In genomic region chr10:53597121-53597881, GRCm38 (mm10) we compare ENCODE assay signal across 8 mouse cellular contexts. TPM values are rescaled to one million over a fixed set of nuclear protein-coding genes. Genes with fewer than 3 reads are reported as not detected.
DNase-seq lines count a peak whose midpoint lies in the region; ATAC-seq and TF ChIP-seq lines count a peak whose summit lies in the region.

No protein-coding gene starts in this region.

- H3K4me1 ChIP-seq in embryonic facial prominence, embryonic 15.5 days, result peaks cover 13% of the 10 kb centered on the region
- peaks cover 14% of the 10 kb centered on the region for H3K4me1 ChIP-seq in heart, embryonic 10.5 days
- peaks cover 11% of the 10 kb centered on the region for H3K4me1 ChIP-seq in kidney, embryonic 14.5 days (ENCODE audit: control insufficient read depth, insufficient read depth, low read length)
- H3K4me1 ChIP-seq in liver, embryonic 14.5 days (replicated peaks; ENCODE audit: control insufficient read depth in 2 of 2, insufficient read depth in 2 of 2, low read length in 1 of 2), result peaks cover 18 to 21% of the 10 kb centered on the region in 2 experiments
- peaks cover 3% of the 10 kb centered on the region for H3K4me1 ChIP-seq in stomach, embryonic 14.5 days (ENCODE audit: control insufficient read depth, insufficient read depth, low read length)

- H3K4me2 ChIP-seq in embryonic facial prominence, embryonic 15.5 days (replicated peaks), result peak overlapping the region; percentile 69
- peak overlapping the region; percentile 53 for H3K4me2 ChIP-seq in kidney, embryonic 14.5 days (replicated peaks; ENCODE audit: low read depth, low read length)
- H3K4me2 ChIP-seq in liver, embryonic 14.5 days (ENCODE audit: low read depth), result peak overlapping the region; percentile 96
- H3K4me2 ChIP-seq in stomach, embryonic 14.5 days (replicated peaks; ENCODE audit: low read depth, low read length), result peak overlapping the region; percentile 44

- TF ChIP-seq EP300 in liver, embryonic 14.5 days (IDR thresholded peaks at IDR 0.05; ENCODE audit: low read depth), result no peak

- no peak for DNase-seq in cerebellum, adult 11-12 months
- no peak for DNase-seq in heart, embryonic 10.5 days (ENCODE audit: low spot score)
- DNase-seq in liver, embryonic 14.5 days (ENCODE audit: low read depth in 3 of 3, low spot score in 3 of 3), result peak in 2 of 3 experiments; percentile 24 to 39
- peak; percentile 19 to 44 for DNase-seq in natural killer cell, adult 2 months (ENCODE audit: low spot score in 2 of 2)

- under 1% methylated on average over 99 of the region's 99 CpGs for WGBS in embryonic facial prominence, embryonic 15.5 days
- WGBS in heart, embryonic 10.5 days, result under 1% methylated on average over 99 of the region's 99 CpGs
- under 1% methylated on average over 79 of the region's 99 CpGs for WGBS in kidney, embryonic 14.5 days
- under 1% methylated on average over 96 of the region's 99 CpGs for WGBS in liver, embryonic 14.5 days (ENCODE audit: insufficient replicate concordance)
- under 1% methylated on average over 97 of the region's 99 CpGs for WGBS in stomach, embryonic 14.5 days

- TF ChIP-seq CTCF in liver, embryonic 14.5 days (IDR thresholded peaks at IDR 0.05; ENCODE audit: low read depth), result no peak

- H3K9me3 ChIP-seq in embryonic facial prominence, embryonic 15.5 days (replicated peaks), result no peaks in the 10 kb centered on the region
- H3K9me3 ChIP-seq in heart, embryonic 10.5 days, result no peaks in the 10 kb centered on the region
- no peaks in the 10 kb centered on the region for H3K9me3 ChIP-seq in kidney, embryonic 14.5 days (ENCODE audit: control insufficient read depth, low read length)
- H3K9me3 ChIP-seq in liver, embryonic 14.5 days (ENCODE audit: control insufficient read depth, low read length), result no peaks in the 10 kb centered on the region
- H3K9me3 ChIP-seq in stomach, embryonic 14.5 days (ENCODE audit: control insufficient read depth, low read depth, low read length), result no peaks in the 10 kb centered on the region

- no peaks in the 10 kb centered on the region for H3K36me3 ChIP-seq in embryonic facial prominence, embryonic 15.5 days
- H3K36me3 ChIP-seq in heart, embryonic 10.5 days, result peaks cover 10% of the 10 kb centered on the region
- H3K36me3 ChIP-seq in kidney, embryonic 14.5 days (ENCODE audit: control insufficient read depth, insufficient read depth, low read length), result peaks cover 11% of the 10 kb centered on the region; the same call in 1 of the 2 replicates
- peaks cover 22% of the 10 kb centered on the region for H3K36me3 ChIP-seq in liver, embryonic 14.5 days (replicated peaks; ENCODE audit: control insufficient read depth, insufficient read depth, low read depth)
- H3K36me3 ChIP-seq in stomach, embryonic 14.5 days (ENCODE audit: control insufficient read depth, insufficient read depth, low read length), result peaks cover 6% of the 10 kb centered on the region; the same call in 1 of the 2 replicates

- ATAC-seq in cerebellum, adult (ENCODE audit: insufficient number of reproducible peaks, low FRiP score, low TSS enrichment), result peak; percentile 27
- peak; percentile 11; the same call in 1 of the 2 replicates for ATAC-seq in embryonic facial prominence, embryonic 15.5 days (ENCODE audit: insufficient number of reproducible peaks, low FRiP score, low TSS enrichment, low read depth)
- peak; percentile 32 for ATAC-seq in kidney, embryonic 14.5 days (ENCODE audit: low FRiP score, low TSS enrichment)
- peak; percentile 34 for ATAC-seq in liver, embryonic 14.5 days (ENCODE audit: insufficient read depth)
- peak; percentile 26 for ATAC-seq in stomach, embryonic 14.5 days (ENCODE audit: insufficient number of reproducible peaks, insufficient read depth, low FRiP score, low read depth)

- H3K27ac ChIP-seq in embryonic facial prominence, embryonic 15.5 days (replicated peaks), result peak overlapping the region; percentile 99
- H3K27ac ChIP-seq in heart, embryonic 10.5 days, result peak overlapping the region; percentile 99
- H3K27ac ChIP-seq in kidney, embryonic 14.5 days (ENCODE audit: low read depth, low read length), result peak overlapping the region; percentile 99
- H3K27ac ChIP-seq in liver, embryonic 14.5 days, result peak overlapping the region; percentile 97
- peak overlapping the region; percentile 99 for H3K27ac ChIP-seq in stomach, embryonic 14.5 days (ENCODE audit: low read length)

- H3K27me3 ChIP-seq in embryonic facial prominence, embryonic 15.5 days, result no peaks in the 10 kb centered on the region
- H3K27me3 ChIP-seq in heart, embryonic 10.5 days (ENCODE audit: insufficient read depth, poor library complexity, severe bottlenecking), result no peaks in the 10 kb centered on the region
- no peaks in the 10 kb centered on the region for H3K27me3 ChIP-seq in kidney, embryonic 14.5 days (ENCODE audit: control insufficient read depth, insufficient read depth, low read length)
- no peaks in the 10 kb centered on the region for H3K27me3 ChIP-seq in liver, embryonic 14.5 days (ENCODE audit: control insufficient read depth, insufficient read depth, low read length)
- no peaks in the 10 kb centered on the region for H3K27me3 ChIP-seq in stomach, embryonic 14.5 days (ENCODE audit: control insufficient read depth, insufficient read depth, low read length)

- H3K9ac ChIP-seq in embryonic facial prominence, embryonic 15.5 days, result peak overlapping the region; percentile 90
- peak overlapping the region; percentile 99 for H3K9ac ChIP-seq in kidney, embryonic 14.5 days (ENCODE audit: low read depth, low read length)
- H3K9ac ChIP-seq in liver, embryonic 14.5 days (replicated peaks), result peak overlapping the region; percentile 95
- H3K9ac ChIP-seq in stomach, embryonic 14.5 days (replicated peaks; ENCODE audit: low read depth, low read length), result peak overlapping the region; percentile 99

- H3K4me3 ChIP-seq in embryonic facial prominence, embryonic 15.5 days (replicated peaks), result peak overlapping the region; percentile 88
- H3K4me3 ChIP-seq in heart, embryonic 10.5 days, result peak overlapping the region; percentile 93
- H3K4me3 ChIP-seq in kidney, embryonic 14.5 days (ENCODE audit: low read length), result peak overlapping the region; percentile 94
- peak overlapping the region; percentile 94 to 97 for H3K4me3 ChIP-seq in liver, embryonic 14.5 days (ENCODE audit: insufficient read depth in 1 of 2, low read depth in 2 of 2, low read length in 2 of 2)
- H3K4me3 ChIP-seq in stomach, embryonic 14.5 days (ENCODE audit: low read depth, low read length), result peak overlapping the region; percentile 96

RNA-seq across cellular contexts. Expression of gene Asf1a, which starts 0.7 kb away (rescaled TPM):
- 83.2 and 84.7 TPM in 2 replicates for polyA plus RNA-seq in embryonic facial prominence, embryonic 15.5 days (2015; fragmentation: Nextera tagmentation; extraction: Ambion mirVana)
- 89.9 and 110 TPM in 2 replicates for polyA plus RNA-seq in heart, embryonic 10.5 days (2016; fragmentation: Nextera tagmentation; extraction: Ambion mirVana)
- 155 and 171 TPM in 2 replicates for polyA plus RNA-seq in kidney, embryonic 14.5 days (2014; fragmentation: Nextera tagmentation; extraction: Ambion mirVana)
- 20.0 and 38.0 TPM in 2 replicates for polyA plus RNA-seq in liver, embryonic 14.5 days (2012; rRNA removed)
- polyA plus RNA-seq in liver, embryonic 14.5 days (2014; fragmentation: Nextera tagmentation; extraction: Ambion mirVana), result 109 and 110 TPM in 2 replicates
- 119 and 123 TPM in 2 replicates for polyA plus RNA-seq in stomach, embryonic 14.5 days (2014; fragmentation: Nextera tagmentation; extraction: Ambion mirVana)

RNA-seq across cellular contexts. Expression of gene Mcm9, which starts 32.9 kb away (rescaled TPM):
- 9.4 and 10.9 TPM in 2 replicates for polyA plus RNA-seq in embryonic facial prominence, embryonic 15.5 days (2015; fragmentation: Nextera tagmentation; extraction: Ambion mirVana)
- 7.9 and 10.1 TPM in 2 replicates for polyA plus RNA-seq in heart, embryonic 10.5 days (2016; fragmentation: Nextera tagmentation; extraction: Ambion mirVana)
- polyA plus RNA-seq in kidney, embryonic 14.5 days (2014; fragmentation: Nextera tagmentation; extraction: Ambion mirVana), result 9.4 and 18.8 TPM in 2 replicates
- 2.0 and 2.4 TPM in 2 replicates for polyA plus RNA-seq in liver, embryonic 14.5 days (2012; rRNA removed)
- 4.2 and 6.1 TPM in 2 replicates for polyA plus RNA-seq in liver, embryonic 14.5 days (2014; fragmentation: Nextera tagmentation; extraction: Ambion mirVana)
- 16.1 and 16.7 TPM in 2 replicates for polyA plus RNA-seq in stomach, embryonic 14.5 days (2014; fragmentation: Nextera tagmentation; extraction: Ambion mirVana)

Comparison
In these comparisons a context has a peak if more than half of its experiments do, and no peak if none do; other contexts are left out.
1. DNase-seq: peak in liver, embryonic 14.5 days (2 of 3) and natural killer cell, adult 2 months (2 of 2); none in cerebellum, adult 11-12 months (single experiment) and heart, embryonic 10.5 days (single experiment).
2. H3K4me2 ChIP-seq: peak in every context shown above with its lines; median percentile 96 in liver, embryonic 14.5 days; 69 in embryonic facial prominence, embryonic 15.5 days; 53 in kidney, embryonic 14.5 days; 44 in stomach, embryonic 14.5 days.
3. Peak in every context shown above with its lines, with median percentiles within 50 percentile points of each other: ATAC-seq, H3K27ac ChIP-seq, H3K4me3 ChIP-seq and H3K9ac ChIP-seq.